Mouse (Mus musculus) splenic B cell, adult 2 months (primary cell): ENCODE results near the gene Dip2c.
A peak's percentile ranks its signal among the peaks of the same experiment; 100 is the strongest.

Source experiments
- DNase-seq: peaks from one replicate; pipeline ENCODE4 v3.0.0-alpha.2; 2011; ENCODE audit warnings: low read depth, low spot score
- H3K27me3 ChIP-seq: 2 replicates; pipeline ENCODE4 v1.6.1; 2012; ENCODE audit warnings: mild to moderate bottlenecking, low read length, moderate library complexity, mixed read lengths; ENCODE audit not compliant: control insufficient read depth, poor library complexity, insufficient read depth, severe bottlenecking
- H3K36me3 ChIP-seq: 2 replicates; pipeline ENCODE4 v1.6.1; 2012; ENCODE audit warnings: mild to moderate bottlenecking, low read length, moderate library complexity, mixed read lengths; ENCODE audit not compliant: control insufficient read depth, poor library complexity, insufficient read depth, severe bottlenecking

Dip2c gene

DNA sequence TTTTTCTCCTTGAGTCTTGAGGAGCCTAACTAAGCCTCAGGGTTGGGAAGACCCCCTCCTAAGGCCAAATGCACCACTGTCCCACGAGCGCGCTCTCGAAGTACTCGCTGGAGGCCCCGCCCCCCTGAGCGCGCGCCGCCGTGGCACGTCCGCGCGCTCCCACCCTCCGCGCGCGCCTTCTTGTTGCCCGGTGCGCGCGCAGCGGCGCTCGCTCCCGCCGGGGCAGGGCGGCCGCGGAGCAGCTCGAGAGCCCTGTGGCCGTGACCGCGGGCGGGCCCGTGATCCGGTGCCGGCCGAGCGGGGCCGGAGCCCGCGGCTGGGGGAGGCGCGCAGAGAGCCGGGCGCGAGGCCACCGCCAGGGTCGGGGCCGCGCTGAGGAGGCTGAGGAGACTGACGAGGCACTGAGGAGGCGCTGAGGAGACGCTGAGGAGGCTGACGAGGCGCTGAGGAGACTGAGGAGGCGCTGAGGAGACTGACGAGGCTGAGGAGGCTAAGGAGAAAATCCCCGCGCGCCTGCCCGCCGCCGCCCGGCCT, at the start of gene Dip2c:
Dip2c (plus strand) TSS at position 207 of the 534 bp plus-strand sequence.
- Histone ChIP-seq H3K36me3 (no peaks in the 10 kb centered on the region), H3K27me3 (no peaks in the 10 kb centered on the region)
- peak; percentile 69 for DNase-seq

DNA sequence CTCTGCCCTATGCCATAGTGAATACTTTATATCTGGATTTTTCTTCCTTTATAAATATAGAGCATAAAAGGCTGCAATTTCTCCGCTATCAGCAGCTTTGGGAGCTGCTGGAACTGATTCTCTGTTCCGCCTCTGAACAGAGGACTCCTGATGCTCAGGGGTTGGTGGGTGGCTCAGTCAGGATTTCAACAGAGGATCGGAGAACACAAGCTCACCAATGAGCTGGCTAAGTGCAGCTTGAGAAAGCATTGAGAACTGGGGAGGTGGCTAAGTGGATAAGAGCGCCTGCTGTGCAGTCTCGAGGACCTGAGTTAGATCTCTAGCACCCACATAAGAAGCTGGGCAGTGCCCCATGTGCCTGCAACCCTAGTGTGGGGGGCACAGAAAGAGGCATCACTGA, 49.2 kb upstream of the Dip2c start:
- no peak for DNase-seq
- Histone ChIP-seq H3K36me3 (no peaks in the 10 kb centered on the region), H3K27me3 (no peaks in the 10 kb centered on the region)

DNA sequence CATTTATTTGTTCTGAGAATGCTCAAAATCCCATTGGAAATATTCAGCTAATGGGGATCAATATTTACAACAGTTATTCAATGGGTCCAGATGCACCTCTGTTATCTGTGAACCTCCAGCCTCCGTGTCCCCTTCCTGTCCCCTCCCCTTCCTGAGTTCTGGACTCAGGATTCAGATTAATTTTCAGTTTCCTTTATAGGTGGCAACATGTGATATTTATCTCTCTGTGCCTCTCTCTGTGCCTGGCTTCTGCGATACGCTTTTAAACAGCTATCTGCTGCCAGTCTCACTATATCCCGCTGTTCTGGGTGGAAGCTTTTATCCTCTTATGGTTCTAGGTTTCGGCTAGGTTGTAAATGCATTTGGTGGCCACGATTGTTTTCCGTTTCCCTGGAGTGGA, 38.8 kb upstream of the Dip2c start:
- Histone ChIP-seq H3K36me3 (no peaks in the 10 kb centered on the region), H3K27me3 (no peaks in the 10 kb centered on the region)
- DNase-seq, result no peak

DNA sequence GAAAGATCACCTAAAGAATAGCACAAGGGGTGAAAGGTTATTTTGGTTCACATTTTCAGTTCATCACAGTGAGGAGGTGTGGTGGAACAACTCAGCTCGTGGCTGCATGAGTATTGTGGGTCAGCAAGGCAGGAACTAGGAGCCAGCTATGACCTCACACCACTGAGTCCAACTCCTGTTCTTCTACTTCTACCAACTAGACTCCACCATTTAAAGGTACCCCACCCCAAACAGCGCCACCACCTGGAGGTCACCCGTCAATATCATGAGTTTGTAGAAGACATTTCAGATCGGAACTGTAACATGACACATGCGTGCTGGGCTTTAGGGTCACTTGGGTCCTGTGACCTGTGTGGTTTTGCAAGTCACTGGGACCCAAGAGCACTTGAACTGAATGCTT, 37.2 kb upstream of the Dip2c start:
- Histone ChIP-seq H3K36me3 (no peaks in the 10 kb centered on the region), H3K27me3 (no peaks in the 10 kb centered on the region)
- no peak for DNase-seq

DNA sequence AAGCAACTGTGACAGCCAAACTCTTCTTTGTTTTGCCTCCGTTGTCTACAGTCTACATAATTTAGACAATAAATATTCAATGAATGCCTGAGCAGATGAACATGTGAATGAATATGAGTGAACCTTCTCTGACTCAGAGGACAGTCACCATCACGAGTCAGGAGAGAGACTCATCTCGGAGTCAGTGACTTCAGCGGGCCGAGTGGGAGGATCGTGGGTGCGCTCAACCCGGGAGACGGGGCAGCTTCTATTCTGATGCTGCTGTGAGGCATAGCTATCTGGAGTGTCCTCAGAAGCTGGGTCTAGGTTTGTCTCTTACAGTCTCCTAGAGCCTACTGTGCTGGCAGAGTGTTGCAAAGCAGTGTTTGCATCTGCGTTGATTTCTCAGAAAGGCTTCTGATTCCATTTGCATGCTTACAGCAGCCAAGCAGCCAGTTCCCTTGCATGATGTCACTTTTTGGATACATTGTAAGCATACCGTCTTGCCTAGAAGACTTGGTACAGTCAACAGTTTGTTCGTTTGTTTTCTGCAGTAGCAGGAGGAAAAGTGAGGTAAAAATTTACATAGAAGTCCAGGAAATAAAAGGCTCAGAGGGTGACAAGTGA, 36.6 kb upstream of the Dip2c start:
- no peaks in the 10 kb centered on the region for H3K36me3 ChIP-seq
- DNase-seq, result no peak
- H3K27me3 ChIP-seq, result no peaks in the 10 kb centered on the region

DNA sequence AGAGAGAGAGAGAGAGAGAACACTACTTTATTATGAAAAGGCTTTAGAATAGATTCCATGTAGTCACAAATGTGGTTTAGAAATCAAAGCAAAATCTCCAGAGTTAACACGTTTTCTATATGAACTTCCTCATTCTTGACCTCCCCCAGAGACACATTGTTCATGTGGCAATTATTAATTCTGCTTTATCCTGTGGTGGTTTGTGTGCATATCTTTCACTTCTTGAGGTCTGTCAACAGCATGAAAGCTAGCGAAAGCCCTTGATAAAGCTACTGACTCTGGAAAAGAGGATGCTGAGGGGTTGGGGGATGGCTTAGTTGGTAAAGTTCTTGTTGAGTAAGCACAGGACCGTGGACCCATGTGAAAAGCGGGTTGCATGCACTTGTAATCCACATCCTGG, 14.6 kb upstream of the Dip2c start:
- H3K36me3 ChIP-seq, result no peaks in the 10 kb centered on the region
- no peak for DNase-seq
- no peaks in the 10 kb centered on the region for H3K27me3 ChIP-seq

DNA sequence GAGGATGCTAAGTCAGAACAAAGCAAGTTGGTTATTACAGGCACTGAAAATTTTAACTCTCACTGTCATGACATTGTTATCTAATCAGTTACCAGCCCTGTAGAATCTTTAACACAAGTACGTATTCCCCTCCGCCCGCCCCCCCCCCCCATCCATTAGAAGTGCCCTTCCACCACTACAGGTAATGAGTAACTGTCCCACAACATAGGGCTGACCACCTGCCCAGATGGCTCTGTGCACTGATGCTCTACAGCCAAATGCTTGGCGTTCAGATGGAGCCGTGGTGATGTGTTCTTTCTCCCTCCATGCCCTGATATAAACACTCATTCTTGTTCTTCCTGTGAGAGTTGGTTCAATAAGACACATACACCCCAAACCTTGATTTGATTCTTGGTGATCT, 10.8 kb upstream of the Dip2c start:
- H3K27me3 ChIP-seq, result no peaks in the 10 kb centered on the region
- DNase-seq, result no peak
- H3K36me3 ChIP-seq, result no peaks in the 10 kb centered on the region

DNA sequence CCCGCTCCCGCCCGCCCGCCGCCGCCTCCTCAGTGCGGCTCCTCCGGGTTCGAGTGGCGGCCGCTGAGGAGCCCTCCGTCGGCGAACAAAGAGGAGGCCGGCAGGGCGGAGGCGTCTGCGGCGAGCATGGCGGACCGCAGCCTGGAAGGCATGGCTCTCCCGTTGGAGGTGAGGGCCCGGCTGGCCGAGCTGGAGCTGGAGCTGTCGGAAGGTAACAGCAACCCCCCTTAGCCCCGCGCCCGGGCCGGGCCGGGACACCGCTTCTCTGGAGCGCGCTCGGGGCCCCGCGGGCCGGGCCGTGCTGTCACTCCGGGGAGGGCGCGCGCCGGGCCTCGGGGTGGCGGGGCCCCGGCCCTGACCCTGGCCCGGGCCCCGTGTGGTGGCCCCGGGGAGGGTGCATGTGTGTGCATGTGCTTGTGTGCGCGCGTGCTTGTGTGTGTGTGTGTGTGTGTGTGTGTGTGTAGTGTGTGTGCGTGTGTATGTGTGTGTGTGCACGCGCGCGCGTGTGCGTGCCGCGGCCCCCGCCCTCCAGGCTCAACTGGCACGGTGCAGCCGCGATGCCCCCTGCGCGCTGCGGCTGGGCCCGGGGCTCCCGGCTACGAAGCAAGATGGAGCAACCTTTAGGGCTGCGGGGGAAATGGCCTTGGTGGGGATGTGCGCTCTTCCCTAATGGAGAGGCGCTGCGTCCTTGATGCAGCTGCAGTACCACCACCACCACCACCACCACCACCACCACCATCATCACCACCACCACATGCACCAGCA, 710 bp downstream of the Dip2c start:
- peak; percentile 11 for DNase-seq
- H3K36me3 ChIP-seq, result no peaks in the 10 kb centered on the region

GRCm38 (mm10) chr13:9277621-9277960, 1.3 kb downstream of the Dip2c start:
- Histone ChIP-seq H3K27me3 (no peaks in the 10 kb centered on the region), H3K36me3 (no peaks in the 10 kb centered on the region)
- no peak for DNase-seq

More for the DNA sequence above, 710 bp downstream of the Dip2c start:
- no peaks in the 10 kb centered on the region for H3K27me3 ChIP-seq

GRCm38 (mm10) chr13:9278636-9279035, 2.3 kb downstream of the Dip2c start:
- no peak for DNase-seq
- Histone ChIP-seq H3K36me3 (no peaks in the 10 kb centered on the region), H3K27me3 (no peaks in the 10 kb centered on the region)

- DNase-seq, result no peak
- Histone ChIP-seq H3K36me3 (no peaks in the 10 kb centered on the region), H3K27me3 (no peaks in the 10 kb centered on the region)
Measured at GRCm38 (mm10) chr13:9283050-9283449, 6.7 kb downstream of the Dip2c start.

DNA sequence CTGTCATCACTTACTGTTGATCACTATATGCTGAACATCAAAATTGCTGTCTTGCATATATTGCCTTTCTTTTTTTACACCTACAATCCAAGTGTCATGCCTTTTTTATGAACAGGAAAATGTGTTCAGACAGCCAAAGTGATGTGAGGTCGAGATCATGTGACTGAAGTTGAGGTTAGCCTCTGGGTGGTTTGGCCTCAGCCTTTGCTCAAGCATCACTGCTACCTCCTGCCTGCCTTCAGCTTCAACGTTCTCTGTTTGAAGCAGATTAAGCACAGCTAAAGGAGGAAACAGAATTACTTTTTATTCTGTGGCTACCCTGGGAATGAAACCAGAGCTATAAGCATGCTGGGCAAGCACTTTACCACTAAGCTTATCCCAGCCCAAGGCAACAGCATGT, 13.6 kb downstream of the Dip2c start:
- H3K27me3 ChIP-seq, result no peaks in the 10 kb centered on the region
- no peaks in the 10 kb centered on the region for H3K36me3 ChIP-seq
- no peak for DNase-seq

DNA sequence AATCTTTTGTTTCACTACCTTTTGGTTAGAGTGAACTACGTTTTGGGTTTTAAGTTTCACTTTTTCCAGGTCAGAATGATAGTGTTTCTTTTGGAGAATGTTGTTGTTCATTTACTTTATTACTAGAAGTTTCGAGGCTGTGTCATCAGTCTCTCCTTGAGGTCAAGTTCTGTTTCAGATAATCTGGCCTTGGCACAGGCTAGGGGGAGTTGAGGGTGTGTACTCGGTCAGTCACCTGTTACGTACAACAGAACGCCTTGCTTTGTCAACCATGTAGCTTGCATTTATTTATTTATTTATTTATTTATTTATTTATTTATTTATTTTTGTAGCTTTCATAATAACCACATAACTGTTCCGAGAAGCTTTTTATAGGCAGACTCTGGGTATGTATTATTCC, 20.0 kb downstream of the Dip2c start:
- Histone ChIP-seq H3K36me3 (no peaks in the 10 kb centered on the region), H3K27me3 (no peaks in the 10 kb centered on the region)
- DNase-seq, result no peak

- H3K36me3 ChIP-seq, result no peaks in the 10 kb centered on the region
- no peak for DNase-seq
- no peaks in the 10 kb centered on the region for H3K27me3 ChIP-seq
Measured at GRCm38 (mm10) chr13:9297266-9297665, 20.9 kb downstream of the Dip2c start.

- no peaks in the 10 kb centered on the region for H3K36me3 ChIP-seq
- H3K27me3 ChIP-seq, result no peaks in the 10 kb centered on the region
- no peak for DNase-seq
Measured at GRCm38 (mm10) chr13:9297689-9298088, 21.4 kb downstream of the Dip2c start.
